Mouse (Mus musculus): ENCODE results near the gene Lpar6. TPM values are rescaled to one million over a fixed set of nuclear protein-coding genes. Genes with fewer than 3 reads are reported as not detected.

The Lpar6 gene
- polyA plus RNA-seq, 1 experiment from 2014 or later = 11.2 TPM

DNA sequence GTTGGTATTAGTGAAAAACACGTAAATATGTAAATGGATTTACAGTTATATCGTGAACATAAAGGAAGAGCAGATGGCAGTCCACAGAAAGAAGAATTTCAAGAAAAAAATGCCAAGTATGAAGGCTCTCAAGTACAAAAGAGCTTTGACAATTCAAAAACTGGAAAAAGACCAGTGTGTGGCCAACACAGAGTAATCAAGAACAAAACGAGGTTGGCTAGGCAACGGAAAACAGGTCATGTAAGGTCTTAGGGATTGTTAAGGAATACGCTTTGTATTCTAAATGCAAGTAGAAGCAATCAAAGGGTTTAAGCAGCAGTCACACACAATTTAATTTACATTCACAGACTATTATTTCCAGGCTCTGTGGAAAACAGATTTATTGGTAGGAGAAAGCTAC is 34.1 kb downstream of the Lpar6 start:
- 85% methylated on average over 5 of the region's 5 CpGs for WGBS

DNA sequence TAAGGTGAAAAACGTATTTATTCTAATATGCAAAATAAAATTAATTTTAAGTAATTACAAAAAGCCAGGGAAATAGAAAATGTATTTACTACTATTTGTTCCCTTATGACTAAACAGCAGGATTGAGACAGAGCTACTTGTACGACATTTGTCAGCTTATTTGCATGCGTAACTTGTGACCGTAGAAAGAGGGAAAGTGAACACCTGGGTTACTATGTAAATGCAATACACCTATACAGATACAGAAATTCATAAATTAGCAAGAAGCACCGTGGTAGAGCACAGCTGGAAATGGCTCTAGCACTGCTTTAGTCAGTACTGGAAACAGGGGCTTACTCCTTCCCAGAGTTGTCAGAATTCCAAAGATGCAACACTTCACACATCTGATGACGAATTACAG is 41.4 kb downstream of the Lpar6 start:
- no peaks in the 10 kb centered on the region for H3K9me3 ChIP-seq
- no peaks in the 10 kb centered on the region for H3K27me3 ChIP-seq (ENCODE audit: insufficient read depth, poor library complexity, severe bottlenecking)
- H3K36me3 ChIP-seq = no peaks in the 10 kb centered on the region
- WGBS = 76% methylated on average over 6 of the region's 6 CpGs
- H3K4me3 ChIP-seq = no peak overlapping the region
- DNase-seq (ENCODE audit: low spot score) = no peak
- H3K27ac ChIP-seq = no peak overlapping the region
- no peaks in the 10 kb centered on the region for H3K4me1 ChIP-seq

More for the DNA sequence above, 34.1 kb downstream of the Lpar6 start:
- Histone ChIP-seq H3K4me1 (peaks cover 5% of the 10 kb centered on the region; the same call in 1 of the 2 replicates), H3K36me3 (no peaks in the 10 kb centered on the region), H3K9me3 (no peaks in the 10 kb centered on the region), H3K27ac (no peak overlapping the region), H3K4me3 (no peak overlapping the region), H3K27me3 (ENCODE audit: insufficient read depth, poor library complexity, severe bottlenecking) (no peaks in the 10 kb centered on the region)
- no peak for DNase-seq (ENCODE audit: low spot score)

DNA sequence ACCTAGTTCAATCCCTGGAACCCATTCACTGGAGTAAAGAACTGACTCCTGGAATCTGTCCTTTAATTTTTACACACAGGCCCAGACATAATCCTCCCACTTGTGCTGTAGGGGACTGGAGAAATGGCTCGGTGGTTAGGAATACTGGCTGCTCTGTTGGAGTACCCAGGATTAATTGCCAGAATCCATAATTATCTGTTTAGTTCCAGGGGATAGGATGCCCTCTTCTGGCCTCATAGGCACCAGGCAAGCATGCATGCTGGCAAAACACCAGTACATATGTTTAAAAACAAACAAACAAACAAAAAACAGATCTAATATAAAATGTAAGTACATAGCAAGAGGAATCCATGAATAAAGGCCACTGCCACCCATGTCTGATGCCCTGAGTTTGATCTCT is 43.3 kb downstream of the Lpar6 start:
- H3K27me3 ChIP-seq (ENCODE audit: insufficient read depth, poor library complexity, severe bottlenecking) = no peaks in the 10 kb centered on the region
- H3K9me3 ChIP-seq = no peaks in the 10 kb centered on the region
- H3K27ac ChIP-seq = no peak overlapping the region
- WGBS = 45% methylated on average over 1 of the region's 1 CpGs
- no peaks in the 10 kb centered on the region for H3K4me1 ChIP-seq
- DNase-seq (ENCODE audit: low spot score) = no peak
- H3K36me3 ChIP-seq = 0 out of 2 replicates have a peak, but pooled peaks cover 3% of the 10 kb centered on the region
- no peak overlapping the region for H3K4me3 ChIP-seq

DNA sequence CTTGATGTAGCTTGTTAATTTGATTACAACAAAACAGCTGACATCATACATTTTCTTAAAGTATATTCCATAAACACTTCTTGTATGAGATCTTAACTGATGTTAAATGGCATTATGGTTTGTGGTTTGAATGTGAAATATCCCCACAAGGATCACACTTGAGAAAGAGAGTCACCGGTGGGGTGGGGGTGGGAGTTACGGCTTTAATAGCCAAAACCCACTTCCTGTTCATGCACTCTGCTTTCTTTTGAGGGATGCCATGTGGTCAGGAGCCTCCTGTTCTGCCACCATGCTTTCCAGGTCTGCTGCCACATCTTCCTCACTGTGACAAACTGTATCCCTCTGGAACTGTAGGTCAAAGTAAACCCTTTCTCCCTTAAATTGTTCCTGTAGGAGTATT is 52.2 kb downstream of the Lpar6 start:
- 89% methylated on average over 2 of the region's 2 CpGs for WGBS
- Histone ChIP-seq H3K9me3 (no peaks in the 10 kb centered on the region), H3K27me3 (ENCODE audit: insufficient read depth, poor library complexity, severe bottlenecking) (no peaks in the 10 kb centered on the region), H3K27ac (no peak overlapping the region), H3K36me3 (no peaks in the 10 kb centered on the region), H3K4me3 (no peak overlapping the region), H3K4me1 (no peaks in the 10 kb centered on the region)
- DNase-seq (ENCODE audit: low spot score) = no peak

DNA sequence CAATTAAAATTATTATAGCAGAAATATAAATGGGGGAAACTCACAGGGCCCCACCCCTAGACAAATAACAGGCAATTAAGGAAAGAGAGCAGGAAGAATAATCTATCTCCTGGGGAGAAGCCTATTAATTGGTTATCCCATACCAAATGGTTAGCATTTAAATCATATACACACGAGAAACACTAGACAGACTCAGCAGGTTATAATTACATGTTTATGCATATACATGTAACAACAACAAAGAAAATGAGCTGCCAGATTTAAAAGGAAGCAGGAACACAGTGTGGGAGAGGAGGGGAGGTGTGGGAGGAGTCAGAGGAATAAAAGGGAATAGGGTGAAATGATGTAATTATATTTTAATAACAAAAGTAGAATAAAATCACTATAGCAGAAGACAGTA is 54.7 kb downstream of the Lpar6 start:
- Histone ChIP-seq H3K36me3 (no peaks in the 10 kb centered on the region), H3K27me3 (ENCODE audit: insufficient read depth, poor library complexity, severe bottlenecking) (no peaks in the 10 kb centered on the region), H3K4me3 (no peak overlapping the region), H3K9me3 (no peaks in the 10 kb centered on the region), H3K27ac (no peak overlapping the region), H3K4me1 (0 out of 2 replicates have a peak, but pooled peaks cover 3% of the 10 kb centered on the region)
- no peak for DNase-seq (ENCODE audit: low spot score)
- WGBS = 70% methylated on average over 1 of the region's 1 CpGs

MicroRNA genes within 50 kb of the gene (microRNA counts, 519-probe panel; counts per million panel counts)
- microRNA mmu-miR-687 = not detected

Small RNAs within 50 kb of the gene (microRNA-seq; reads per million reads assigned to microRNA genes)
- not detected for gene Mir687

Other genes starting within 250 kb of the Lpar6 start
- 0.24 TPM in 1 of 2 replicates, not detected in the other for gene Cysltr2, start 188.8 kb upstream of the Lpar6 start, polyA plus RNA-seq (2016; fragmentation: Nextera tagmentation; extraction: Ambion mirVana)
- gene Rcbtb2, start 114.9 kb upstream of the Lpar6 start, polyA plus RNA-seq (2016; fragmentation: Nextera tagmentation; extraction: Ambion mirVana) = 81.2 and 99.9 TPM in 2 replicates
- gene Rb1, start 87.9 kb downstream of the Lpar6 start, polyA plus RNA-seq (2016; fragmentation: Nextera tagmentation; extraction: Ambion mirVana) = 7.7 and 9.5 TPM in 2 replicates
- gene Itm2b, start 147.4 kb downstream of the Lpar6 start, polyA plus RNA-seq (2016; fragmentation: Nextera tagmentation; extraction: Ambion mirVana) = 330 and 384 TPM in 2 replicates